Mouse (Mus musculus) embryo, embryonic 9.5 days (tissue): ENCODE results near the gene Angptl1.
A peak's percentile ranks its signal among the peaks of the same experiment; 100 is the strongest.

Source experiments
- DNase-seq: peaks from one replicate; pipeline ENCODE4 v3.0.0-alpha.2; 2017; ENCODE audit errors: extremely low spot score

The Angptl1 gene

GRCm38 (mm10) chr1:156838177-156838576, at the start of gene Angptl1:
TSS of gene Angptl1 (plus strand) at chr1:156838562.
- DNase-seq = no peak

GRCm38 (mm10) chr1:156789844-156790490, 48.4 kb upstream of the Angptl1 start:
- peak; percentile 77 for DNase-seq

GRCm38 (mm10) chr1:156796251-156796650, 42.1 kb upstream of the Angptl1 start:
- peak; percentile 53 for DNase-seq

GRCm38 (mm10) chr1:156801276-156801675, 37.1 kb upstream of the Angptl1 start:
- DNase-seq = no peak

- no peak for DNase-seq
Observed at GRCm38 (mm10) chr1:156808332-156808731, 30.0 kb upstream of the Angptl1 start.

GRCm38 (mm10) chr1:156811928-156812327, 26.4 kb upstream of the Angptl1 start:
- DNase-seq = no peak

GRCm38 (mm10) chr1:156812716-156813115, 25.6 kb upstream of the Angptl1 start:
- no peak for DNase-seq

- DNase-seq = no peak
Observed at GRCm38 (mm10) chr1:156813485-156813884, 24.9 kb upstream of the Angptl1 start.

GRCm38 (mm10) chr1:156819236-156819635, 19.1 kb upstream of the Angptl1 start:
- DNase-seq = no peak

- DNase-seq = peak; percentile 61
Observed at GRCm38 (mm10) chr1:156838695-156839094, 333 bp downstream of the Angptl1 start.

- DNase-seq = no peak
Observed at GRCm38 (mm10) chr1:156841625-156842339, 3.4 kb downstream of the Angptl1 start.

GRCm38 (mm10) chr1:156847098-156847497, 8.7 kb downstream of the Angptl1 start:
- DNase-seq = no peak

- no peak for DNase-seq
Observed at GRCm38 (mm10) chr1:156852409-156852808, 14.0 kb downstream of the Angptl1 start.

- DNase-seq = no peak
Observed at GRCm38 (mm10) chr1:156852872-156853271, 14.5 kb downstream of the Angptl1 start.

GRCm38 (mm10) chr1:156854558-156854957, 16.2 kb downstream of the Angptl1 start:
- no peak for DNase-seq

GRCm38 (mm10) chr1:156856666-156857065, 18.3 kb downstream of the Angptl1 start:
- DNase-seq = no peak

GRCm38 (mm10) chr1:156859156-156859555, 20.8 kb downstream of the Angptl1 start:
- DNase-seq = no peak

- no peak for DNase-seq
Observed at GRCm38 (mm10) chr1:156859711-156860250, 21.4 kb downstream of the Angptl1 start.

GRCm38 (mm10) chr1:156860266-156860665, 21.9 kb downstream of the Angptl1 start:
- DNase-seq = no peak

- DNase-seq = no peak
Observed at GRCm38 (mm10) chr1:156861475-156862043, 23.2 kb downstream of the Angptl1 start.

GRCm38 (mm10) chr1:156863726-156864125, 25.4 kb downstream of the Angptl1 start:
- DNase-seq = no peak

- no peak for DNase-seq
Observed at GRCm38 (mm10) chr1:156864240-156864639, 25.9 kb downstream of the Angptl1 start.

- DNase-seq = no peak
Observed at GRCm38 (mm10) chr1:156870028-156870427, 31.7 kb downstream of the Angptl1 start.
